Mouse (Mus musculus) small intestine, adult 2 months (tissue): ENCODE results near the gene Kcnmb1.

ENCODE experiments used
- CTCF ChIP-seq: fragments of 200-500 bp; IDR thresholded peaks from 2 replicates; pipeline ENCODE4 v1.5.1; 2012; ENCODE audit warnings: low read depth, mild to moderate bottlenecking, control low read depth, inconsistent platforms, low read length, moderate library complexity, mixed read lengths; ENCODE audit not compliant: insufficient replicate concordance, insufficient read length; ENCODE audit errors: extremely low read depth
- POLR2A ChIP-seq: fragments of 200-500 bp; IDR thresholded peaks from 2 replicates; pipeline ENCODE4 v1.6.1; 2012; ENCODE audit warnings: low read depth, mild to moderate bottlenecking, control low read depth, inconsistent platforms, low read length, moderate library complexity

- TF ChIP-seq POLR2A, result 0 out of 2 replicates have a peak, but pooled peaks have one; percentile 18
- no peak for TF ChIP-seq CTCF
Measured at GRCm38 (mm10) chr11:33932386-33933111, 30.3 kb upstream of the Kcnmb1 start.
